Mouse (Mus musculus) lung, embryonic 15.5 days (tissue): Measurements from ENCODE around the gene E2f4. TPM values are rescaled to one million over a fixed set of nuclear protein-coding genes. Genes with fewer than 3 reads are reported as not detected.

Source experiments
- ATAC-seq: fragments of 200-750 bp; cut with Nextera tagmentation; 2 replicates; pipeline ENCODE4 v1.8.0; 2017; ENCODE audit warnings: moderate number of reproducible peaks, borderline replicate concordance; ENCODE audit not compliant: low FRiP score, low TSS enrichment; ENCODE audit errors: extremely low read depth
- H3K27ac ChIP-seq: fragments of 300-500 bp; sonication (generic); 2 replicates; pipeline ENCODE4 v1.5.1; 2015; ENCODE audit warnings: moderate library complexity, mild to moderate bottlenecking, inconsistent platforms
- H3K27me3 ChIP-seq: fragments of 300-500 bp; sonication (generic); 2 replicates; pipeline ENCODE4 v1.6.1; 2015; ENCODE audit warnings: inconsistent platforms
- H3K36me3 ChIP-seq: fragments of 300-500 bp; sonication (generic); 2 replicates; pipeline ENCODE4 v1.6.1; 2015; ENCODE audit warnings: inconsistent platforms
- H3K4me1 ChIP-seq: fragments of 300-500 bp; sonication (generic); 2 replicates; pipeline ENCODE4 v1.6.1; 2015; ENCODE audit warnings: inconsistent platforms
- H3K4me2 ChIP-seq: fragments of 300-500 bp; sonication (generic); 2 replicates; pipeline ENCODE4 v1.6.1; 2015; ENCODE audit warnings: inconsistent platforms, mild to moderate bottlenecking, moderate library complexity
- H3K4me3 ChIP-seq: fragments of 300-500 bp; sonication (generic); 2 replicates; pipeline ENCODE4 v1.5.1; 2015; ENCODE audit warnings: mild to moderate bottlenecking, inconsistent platforms
- H3K9ac ChIP-seq: fragments of 300-500 bp; sonication (generic); 2 replicates; pipeline ENCODE4 v1.6.1; 2015; ENCODE audit warnings: inconsistent platforms
- H3K9me3 ChIP-seq: fragments of 300-500 bp; sonication (generic); 2 replicates; pipeline ENCODE4 v1.6.1; 2016; ENCODE audit warnings: inconsistent platforms
- WGBS: fragments of 180-500 bp; shearing (Covaris S2); methylation state at CpG from one replicate; pipeline ENCODE4 v1.1.7; 2015; 5-methylcytosine and 5-hydroxymethylcytosine counted together
- polyA plus RNA-seq: library from polyadenylated mRNA; unstranded; fragments of >200 nt; fragmentation: Nextera tagmentation; extraction: Ambion mirVana; gene quantifications from 2 replicates; pipeline ENCODE4 v1.2.1, GENCODE M21; 2015

The E2f4 gene
- polyA plus RNA-seq, 1 experiment from 2014 or later = 76.4 TPM

GRCm38 (mm10) chr8:105330325-105330724 lies 32.9 kb downstream of the E2f4 start:
- no peaks in the 10 kb centered on the region for H3K27me3 ChIP-seq
- no peak overlapping the region for H3K4me2 ChIP-seq
- 91% methylated on average over 12 of the region's 12 CpGs for WGBS
- no peak overlapping the region for H3K27ac ChIP-seq
- H3K9ac ChIP-seq = no peak overlapping the region
- H3K36me3 ChIP-seq = peaks cover 73% of the 10 kb centered on the region
- peaks cover 19% of the 10 kb centered on the region for H3K4me1 ChIP-seq
- H3K4me3 ChIP-seq = no peak overlapping the region
- no peak for ATAC-seq
- no peaks in the 10 kb centered on the region for H3K9me3 ChIP-seq

- Histone ChIP-seq H3K27ac (no peak overlapping the region), H3K27me3 (no peaks in the 10 kb centered on the region), H3K9me3 (no peaks in the 10 kb centered on the region), H3K9ac (no peak overlapping the region), H3K4me3 (no peak overlapping the region), H3K4me2 (no peak overlapping the region), H3K36me3 (peaks cover 85% of the 10 kb centered on the region), H3K4me1 (peaks cover 15% of the 10 kb centered on the region)
- no peak for ATAC-seq
- 89% methylated on average over 22 of the region's 22 CpGs for WGBS
These were observed 34.0 kb downstream of the E2f4 start for GRCm38 (mm10) chr8:105331469-105331868.

GRCm38 (mm10) chr8:105331931-105332330 lies 34.5 kb downstream of the E2f4 start:
- ATAC-seq = no peak
- Histone ChIP-seq H3K4me2 (no peak overlapping the region), H3K4me3 (no peak overlapping the region), H3K27me3 (no peaks in the 10 kb centered on the region), H3K9ac (no peak overlapping the region), H3K9me3 (no peaks in the 10 kb centered on the region), H3K4me1 (peaks cover 13% of the 10 kb centered on the region), H3K36me3 (peaks cover 89% of the 10 kb centered on the region), H3K27ac (peak overlapping the region; percentile 76)
- WGBS = 93% methylated on average over 9 of the region's 9 CpGs

GRCm38 (mm10) chr8:105332523-105332922 lies 35.1 kb downstream of the E2f4 start:
- Histone ChIP-seq H3K9ac (no peak overlapping the region), H3K4me3 (no peak overlapping the region), H3K4me1 (peaks cover 7% of the 10 kb centered on the region), H3K9me3 (no peaks in the 10 kb centered on the region), H3K36me3 (peaks cover 95% of the 10 kb centered on the region), H3K4me2 (no peak overlapping the region), H3K27ac (peak overlapping the region; percentile 76), H3K27me3 (no peaks in the 10 kb centered on the region)
- 40% methylated on average over 2 of the region's 2 CpGs for whole genome bisulfite sequencing
- ATAC-seq = no peak

GRCm38 (mm10) chr8:105336373-105337130 lies 39.1 kb downstream of the E2f4 start:
- H3K4me1 ChIP-seq = peaks cover 33% of the 10 kb centered on the region
- no peaks in the 10 kb centered on the region for H3K27me3 ChIP-seq
- H3K36me3 ChIP-seq = peaks cover 75% of the 10 kb centered on the region
- no peak for ATAC-seq
- no peak overlapping the region for H3K4me2 ChIP-seq
- H3K9ac ChIP-seq = no peak overlapping the region
- no peaks in the 10 kb centered on the region for H3K9me3 ChIP-seq
- WGBS = 74% methylated on average over 32 of the region's 32 CpGs
- H3K4me3 ChIP-seq = no peak overlapping the region
- no peak overlapping the region for H3K27ac ChIP-seq

GRCm38 (mm10) chr8:105338992-105339391 lies 41.5 kb downstream of the E2f4 start:
- no peaks in the 10 kb centered on the region for H3K27me3 ChIP-seq
- H3K27ac ChIP-seq = no peak overlapping the region; the same call in 1 of the 2 replicates
- no peak for ATAC-seq
- no peak overlapping the region for H3K4me3 ChIP-seq
- no peaks in the 10 kb centered on the region for H3K9me3 ChIP-seq
- H3K4me1 ChIP-seq = peaks cover 56% of the 10 kb centered on the region
- H3K4me2 ChIP-seq = no peak overlapping the region
- no peak overlapping the region for H3K9ac ChIP-seq
- WGBS = 32% methylated on average over 4 of the region's 4 CpGs
- peaks cover 58% of the 10 kb centered on the region for H3K36me3 ChIP-seq

GRCm38 (mm10) chr8:105339886-105340635 lies 42.6 kb downstream of the E2f4 start:
- H3K4me2 ChIP-seq = peak overlapping the region; percentile 44
- no peak for ATAC-seq
- no peak overlapping the region for H3K9ac ChIP-seq
- no peaks in the 10 kb centered on the region for H3K9me3 ChIP-seq
- peaks cover 66% of the 10 kb centered on the region for H3K4me1 ChIP-seq
- WGBS = 35% methylated on average over 6 of the region's 6 CpGs
- no peak overlapping the region for H3K4me3 ChIP-seq
- H3K27ac ChIP-seq = peak overlapping the region; percentile 97
- H3K36me3 ChIP-seq = peaks cover 48% of the 10 kb centered on the region
- no peaks in the 10 kb centered on the region for H3K27me3 ChIP-seq

- Histone ChIP-seq H3K36me3 (peaks cover 34% of the 10 kb centered on the region), H3K27ac (peak overlapping the region; percentile 97), H3K9me3 (no peaks in the 10 kb centered on the region), H3K9ac (no peak overlapping the region), H3K4me2 (peak overlapping the region; percentile 44), H3K4me3 (no peak overlapping the region), H3K4me1 (peaks cover 79% of the 10 kb centered on the region), H3K27me3 (no peaks in the 10 kb centered on the region)
- 22% methylated on average over 8 of the region's 8 CpGs for WGBS
- ATAC-seq = peak; percentile 90
These were observed 43.9 kb downstream of the E2f4 start for GRCm38 (mm10) chr8:105341399-105341798.

GRCm38 (mm10) chr8:105342768-105343167 lies 45.3 kb downstream of the E2f4 start:
- peak overlapping the region; percentile 98 for H3K4me2 ChIP-seq
- no peak overlapping the region; the same call in 1 of the 2 replicates for H3K9ac ChIP-seq
- peak overlapping the region; percentile 97 for H3K27ac ChIP-seq
- 60% methylated on average over 4 of the region's 4 CpGs for WGBS
- ATAC-seq = no peak
- H3K4me1 ChIP-seq = peaks cover 80% of the 10 kb centered on the region
- peaks cover 21% of the 10 kb centered on the region for H3K36me3 ChIP-seq
- H3K9me3 ChIP-seq = no peaks in the 10 kb centered on the region
- H3K27me3 ChIP-seq = no peaks in the 10 kb centered on the region
- H3K4me3 ChIP-seq = 0 out of 2 replicates have a peak overlapping the region, but pooled peaks have one; percentile 14

- Histone ChIP-seq H3K27me3 (no peaks in the 10 kb centered on the region), H3K4me1 (peaks cover 78% of the 10 kb centered on the region)
These were observed 46.5 kb downstream of the E2f4 start for GRCm38 (mm10) chr8:105343791-105344574.

GRCm38 (mm10) chr8:105345061-105345975 lies 47.9 kb downstream of the E2f4 start:
- peak overlapping the region; percentile 98 for H3K4me2 ChIP-seq
- H3K9ac ChIP-seq = peak overlapping the region; percentile 72
- peaks cover 73% of the 10 kb centered on the region for H3K4me1 ChIP-seq
- 19% methylated on average over 7 of the region's 7 CpGs for WGBS
- H3K27ac ChIP-seq = peak overlapping the region; percentile 97
- H3K9me3 ChIP-seq = no peaks in the 10 kb centered on the region
- 0 out of 2 replicates have a peak, but pooled peaks cover 6% of the 10 kb centered on the region for H3K36me3 ChIP-seq
- H3K4me3 ChIP-seq = peak overlapping the region; percentile 64
- no peaks in the 10 kb centered on the region for H3K27me3 ChIP-seq
- no peak for ATAC-seq

More at GRCm38 (mm10) chr8:105343791-105344574, 46.5 kb downstream of the E2f4 start:
- no peaks in the 10 kb centered on the region for H3K9me3 ChIP-seq
- no peak for ATAC-seq
- peak overlapping the region; percentile 72 for H3K9ac ChIP-seq
- H3K27ac ChIP-seq = peak overlapping the region; percentile 97
- H3K36me3 ChIP-seq = peaks cover 9% of the 10 kb centered on the region; the same call in 1 of the 2 replicates
- peak overlapping the region; percentile 64 for H3K4me3 ChIP-seq
- H3K4me2 ChIP-seq = peak overlapping the region; percentile 98
- 25% methylated on average over 8 of the region's 8 CpGs for WGBS
